Mouse (Mus musculus) stomach, embryonic 16.5 days (tissue): Measurements from ENCODE around the gene Spock1. TPM values are rescaled to one million over a fixed set of nuclear protein-coding genes. Genes with fewer than 3 reads are reported as not detected.

Experiments used
- ATAC-seq: fragments of 200-750 bp; cut with Nextera tagmentation; 2 replicates; pipeline ENCODE4 v1.8.0; 2017; ENCODE audit warnings: moderate number of reproducible peaks, moderate TSS enrichment; ENCODE audit not compliant: insufficient read depth, low FRiP score
- H3K27ac ChIP-seq: fragments of 300-500 bp; sonication (generic); 2 replicates; pipeline ENCODE4 v1.5.1; 2014; ENCODE audit warnings: low read length
- H3K27me3 ChIP-seq: fragments of 300-500 bp; sonication (generic); 2 replicates; pipeline ENCODE4 v1.6.1; 2014; ENCODE audit warnings: low read length, control low read depth, mixed read lengths; ENCODE audit not compliant: control insufficient read depth, insufficient read depth
- H3K36me3 ChIP-seq: fragments of 300-500 bp; sonication (generic); 2 replicates; pipeline ENCODE4 v1.6.1; 2014; ENCODE audit warnings: low read length; ENCODE audit not compliant: control insufficient read depth, insufficient read depth
- H3K4me1 ChIP-seq: fragments of 300-500 bp; sonication (generic); 2 replicates; pipeline ENCODE4 v1.6.1; 2014; ENCODE audit warnings: low read length, control low read depth, mixed read lengths; ENCODE audit not compliant: control insufficient read depth, insufficient read depth
- H3K4me2 ChIP-seq: fragments of 300-500 bp; sonication (generic); 2 replicates; pipeline ENCODE4 v1.6.1; 2014; ENCODE audit warnings: low read depth, low read length, mixed read lengths
- H3K4me3 ChIP-seq: fragments of 300-500 bp; sonication (generic); replicated peaks from 2 replicates; pipeline ENCODE4 v1.5.1; 2014; ENCODE audit warnings: mild to moderate bottlenecking, low read length
- H3K9ac ChIP-seq: fragments of 300-500 bp; sonication (generic); 2 replicates; pipeline ENCODE4 v1.6.1; 2014; ENCODE audit warnings: low read length
- H3K9me3 ChIP-seq: fragments of 300-500 bp; sonication (generic); replicated peaks from 2 replicates; pipeline ENCODE4 v1.6.1; 2016; ENCODE audit warnings: low read length, control low read depth; ENCODE audit not compliant: control insufficient read depth
- WGBS: fragments of 180-500 bp; shearing (Covaris S2); extraction: QIAGEN DNeasy Blood & Tissue Kit; methylation state at CpG from one replicate; pipeline ENCODE4 v1.1.7; 2014; 5-methylcytosine and 5-hydroxymethylcytosine counted together
- polyA plus RNA-seq: library from polyadenylated mRNA; unstranded; fragments of >200 nt; fragmentation: Nextera tagmentation; extraction: Ambion mirVana; gene quantifications from 2 replicates; pipeline ENCODE4 v1.2.1, GENCODE M21; 2015

Gene Spock1
- polyA plus RNA-seq, 1 experiment from 2014 or later = 2.8 TPM

- no peak for ATAC-seq
- WGBS = 9% methylated on average over 11 of the region's 11 CpGs
- H3K4me1 ChIP-seq = peaks cover 14% of the 10 kb centered on the region
- no peaks in the 10 kb centered on the region for H3K36me3 ChIP-seq
- H3K27me3 ChIP-seq = no peaks in the 10 kb centered on the region
- no peak overlapping the region for H3K9ac ChIP-seq
- H3K4me3 ChIP-seq = no peak overlapping the region
- H3K27ac ChIP-seq = peak overlapping the region; percentile 56; the same call in 1 of the 2 replicates
- H3K9me3 ChIP-seq = 0 out of 2 replicates have a peak, but pooled peaks cover 2% of the 10 kb centered on the region
- H3K4me2 ChIP-seq = peak overlapping the region; percentile 7; the same call in 1 of the 2 replicates
Observed at GRCm38 (mm10) chr13:57831374-57832163, 76.6 kb downstream of the Spock1 start.

GRCm38 (mm10) chr13:57830896-57831295 lies 77.2 kb downstream of the Spock1 start:
- H3K9me3 ChIP-seq = 0 out of 2 replicates have a peak, but pooled peaks cover 2% of the 10 kb centered on the region
- no peak overlapping the region for H3K9ac ChIP-seq
- H3K4me1 ChIP-seq = peaks cover 14% of the 10 kb centered on the region
- no peaks in the 10 kb centered on the region for H3K36me3 ChIP-seq
- no peak overlapping the region for H3K4me2 ChIP-seq
- 14% methylated on average over 7 of the region's 7 CpGs for WGBS
- H3K27me3 ChIP-seq = no peaks in the 10 kb centered on the region
- no peak overlapping the region for H3K4me3 ChIP-seq
- no peak for ATAC-seq
- H3K27ac ChIP-seq = no peak overlapping the region

DNA sequence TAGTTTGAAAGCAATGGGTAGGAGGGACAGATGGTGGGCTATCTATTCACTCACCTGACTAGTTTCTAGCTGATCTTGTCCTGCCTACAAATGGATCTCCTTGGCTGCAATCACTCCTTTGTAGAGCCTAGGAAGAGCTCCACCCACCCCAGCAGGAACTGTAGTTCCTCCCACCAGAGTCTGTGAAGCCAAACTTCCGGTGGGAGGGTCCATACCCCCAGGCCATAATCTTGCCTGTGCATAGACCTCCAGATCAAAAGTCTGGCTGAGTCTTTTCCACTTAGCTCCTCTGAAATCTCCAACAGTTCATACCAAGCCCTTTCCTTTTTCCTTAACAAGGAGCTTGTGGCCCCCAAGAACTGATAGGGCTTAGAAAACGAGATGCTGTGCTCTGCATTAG lies 78.0 kb downstream of the Spock1 start:
- 47% methylated on average over 2 of the region's 2 CpGs for WGBS
- Histone ChIP-seq H3K4me2 (no peak overlapping the region), H3K36me3 (no peaks in the 10 kb centered on the region), H3K27me3 (no peaks in the 10 kb centered on the region), H3K4me1 (peaks cover 14% of the 10 kb centered on the region), H3K4me3 (no peak overlapping the region), H3K9me3 (0 out of 2 replicates have a peak, but pooled peaks cover 2% of the 10 kb centered on the region), H3K27ac (no peak overlapping the region), H3K9ac (no peak overlapping the region)
- ATAC-seq = no peak

GRCm38 (mm10) chr13:57816276-57816675 lies 91.9 kb downstream of the Spock1 start:
- WGBS = 69% methylated on average over 11 of the region's 11 CpGs
- no peaks in the 10 kb centered on the region for H3K9me3 ChIP-seq
- H3K27ac ChIP-seq = no peak overlapping the region
- ATAC-seq = no peak
- H3K4me1 ChIP-seq = no peaks in the 10 kb centered on the region
- H3K4me2 ChIP-seq = no peak overlapping the region
- H3K36me3 ChIP-seq = no peaks in the 10 kb centered on the region
- H3K4me3 ChIP-seq = no peak overlapping the region
- H3K27me3 ChIP-seq = no peaks in the 10 kb centered on the region
- no peak overlapping the region for H3K9ac ChIP-seq

DNA sequence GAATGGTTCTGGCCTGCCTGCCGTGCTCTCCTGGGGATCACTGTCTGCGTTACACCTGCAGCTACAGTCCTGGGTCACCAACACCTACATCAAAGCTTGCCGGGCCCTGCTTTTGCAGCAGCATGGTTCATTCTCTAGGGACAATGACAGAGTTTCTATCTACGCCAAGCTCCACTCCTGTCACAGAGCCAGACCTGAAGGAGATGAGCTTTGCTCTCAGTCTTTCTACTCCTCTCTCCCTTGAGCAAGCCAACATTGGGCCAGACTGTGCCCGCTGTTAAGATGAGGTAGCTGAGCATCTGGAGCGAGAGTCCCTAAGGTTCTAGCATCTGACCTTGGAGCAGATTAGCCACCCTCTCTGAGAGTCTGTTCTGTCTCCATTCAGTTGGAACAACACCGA lies 95.5 kb downstream of the Spock1 start:
- Histone ChIP-seq H3K36me3 (no peaks in the 10 kb centered on the region), H3K4me2 (no peak overlapping the region), H3K9ac (no peak overlapping the region), H3K4me1 (no peaks in the 10 kb centered on the region), H3K27me3 (no peaks in the 10 kb centered on the region), H3K4me3 (no peak overlapping the region), H3K27ac (no peak overlapping the region), H3K9me3 (no peaks in the 10 kb centered on the region)
- no peak for ATAC-seq
- 98% methylated on average over 7 of the region's 7 CpGs for WGBS

GRCm38 (mm10) chr13:57811253-57811652 lies 96.9 kb downstream of the Spock1 start:
- no peak for ATAC-seq
- Histone ChIP-seq H3K27me3 (no peaks in the 10 kb centered on the region), H3K4me3 (no peak overlapping the region), H3K27ac (no peak overlapping the region), H3K36me3 (no peaks in the 10 kb centered on the region), H3K9me3 (no peaks in the 10 kb centered on the region), H3K4me1 (no peaks in the 10 kb centered on the region), H3K4me2 (no peak overlapping the region), H3K9ac (no peak overlapping the region)
- 77% methylated on average over 2 of the region's 2 CpGs for WGBS

- 33% methylated on average over 2 of the region's 2 CpGs for whole genome bisulfite sequencing
- H3K36me3 ChIP-seq = no peaks in the 10 kb centered on the region
- H3K9me3 ChIP-seq = no peaks in the 10 kb centered on the region
- H3K27ac ChIP-seq = no peak overlapping the region
- no peaks in the 10 kb centered on the region for H3K4me1 ChIP-seq
- H3K27me3 ChIP-seq = no peaks in the 10 kb centered on the region
- no peak overlapping the region for H3K9ac ChIP-seq
- H3K4me2 ChIP-seq = no peak overlapping the region
- no peak for ATAC-seq
- H3K4me3 ChIP-seq = no peak overlapping the region
Observed at GRCm38 (mm10) chr13:57810816-57811215, 97.3 kb downstream of the Spock1 start.

DNA sequence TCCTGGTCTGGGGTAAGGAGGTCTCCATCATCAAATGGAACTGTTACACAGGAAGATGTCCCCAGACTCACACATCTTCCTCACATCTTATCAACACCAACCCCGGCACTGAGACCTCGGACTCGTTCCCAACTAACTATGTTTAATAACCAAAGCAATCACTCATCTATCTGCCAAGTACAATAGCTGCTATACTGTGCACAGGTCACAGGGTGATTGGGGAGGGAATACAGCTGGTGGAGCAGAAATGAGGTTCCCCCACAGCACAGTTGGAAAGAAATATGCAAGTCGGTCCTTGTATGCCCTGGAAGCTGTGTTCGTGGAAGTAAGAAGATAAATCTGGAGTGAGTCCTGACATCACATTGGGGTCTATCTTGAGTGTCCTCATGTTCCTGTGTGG lies 98.0 kb downstream of the Spock1 start:
- no peaks in the 10 kb centered on the region for H3K27me3 ChIP-seq
- 33% methylated on average over 5 of the region's 5 CpGs for WGBS
- H3K9me3 ChIP-seq = no peaks in the 10 kb centered on the region
- no peaks in the 10 kb centered on the region for H3K4me1 ChIP-seq
- H3K4me3 ChIP-seq = no peak overlapping the region
- no peak overlapping the region for H3K27ac ChIP-seq
- H3K4me2 ChIP-seq = no peak overlapping the region
- ATAC-seq = no peak
- no peak overlapping the region for H3K9ac ChIP-seq
- H3K36me3 ChIP-seq = no peaks in the 10 kb centered on the region

DNA sequence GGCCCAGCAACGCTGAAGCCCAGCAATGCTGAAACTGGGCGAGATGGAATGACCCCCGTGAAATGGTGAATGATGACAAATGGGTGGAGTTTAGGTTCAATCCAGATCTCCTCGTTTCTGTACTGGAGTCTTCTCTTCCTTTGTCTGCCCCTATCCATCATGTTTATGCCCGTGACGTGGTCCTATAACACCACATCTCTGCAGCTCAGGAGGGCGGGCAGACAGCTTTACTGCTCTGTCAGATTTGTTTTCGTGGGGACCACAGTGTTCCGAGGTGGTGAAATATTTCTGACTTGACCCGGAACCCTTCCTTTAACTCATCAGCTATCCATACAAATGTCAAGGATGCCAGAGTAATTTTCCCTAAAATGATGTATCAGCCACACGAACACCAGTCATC lies 98.5 kb downstream of the Spock1 start:
- H3K27ac ChIP-seq = no peak overlapping the region
- H3K9me3 ChIP-seq = no peaks in the 10 kb centered on the region
- no peak for ATAC-seq
- no peak overlapping the region for H3K9ac ChIP-seq
- 48% methylated on average over 11 of the region's 11 CpGs for whole genome bisulfite sequencing
- H3K36me3 ChIP-seq = no peaks in the 10 kb centered on the region
- no peaks in the 10 kb centered on the region for H3K27me3 ChIP-seq
- no peak overlapping the region for H3K4me3 ChIP-seq
- no peak overlapping the region for H3K4me2 ChIP-seq
- H3K4me1 ChIP-seq = no peaks in the 10 kb centered on the region
